Mouse (Mus musculus) cortical plate, adult 2 months (tissue): Measurements from ENCODE around the gene Prkar2b.

Experiments used
- CTCF ChIP-seq: fragments of 200-500 bp; IDR thresholded peaks from 2 replicates; pipeline ENCODE4 v1.5.1; 2011; ENCODE audit warnings: mild to moderate bottlenecking, control low read depth, low read length; ENCODE audit not compliant: insufficient read depth; ENCODE audit errors: extremely low read depth
- POLR2A ChIP-seq: fragments of 200-500 bp; IDR thresholded peaks from 2 replicates; pipeline ENCODE4 v1.6.1; 2011; ENCODE audit warnings: mild to moderate bottlenecking, low read length, control low read depth; ENCODE audit not compliant: insufficient read depth; ENCODE audit errors: extremely low read depth

DNA sequence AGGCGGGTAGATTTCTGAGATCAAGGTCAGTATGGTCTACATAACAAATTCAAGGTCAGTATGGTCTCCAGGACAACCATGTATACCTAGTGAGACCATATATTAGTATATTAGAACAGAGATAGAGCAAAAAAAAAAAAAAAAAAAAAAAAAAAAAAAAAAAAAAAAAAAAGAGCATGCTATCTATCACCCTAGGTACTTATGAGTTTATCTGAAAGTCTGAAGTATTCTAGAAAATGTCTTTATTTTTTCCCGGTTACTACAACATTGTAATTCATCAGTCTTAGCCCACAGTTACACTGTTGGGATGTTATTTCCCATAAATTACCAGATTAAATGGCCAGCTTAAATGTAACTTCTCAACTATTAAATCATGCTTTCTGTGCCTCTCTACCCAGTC, 116.7 kb downstream of the Prkar2b start:
- TF ChIP-seq POLR2A: no peak
- no peak for TF ChIP-seq CTCF
